Mouse (Mus musculus) C2C12 (cell line): ENCODE data around the gene Slc22a14. TPM values are rescaled to one million over a fixed set of nuclear protein-coding genes. Genes with fewer than 3 reads are reported as not detected.

Experiments used
- H3K27me3 ChIP-seq: one replicate; pipeline ENCODE4 v1.6.1; 2011; ENCODE audit not compliant: control insufficient read depth, insufficient read depth, insufficient read length
- H3K36me3 ChIP-seq: one replicate; pipeline ENCODE4 v1.6.1; 2011; ENCODE audit not compliant: control insufficient read depth, insufficient read depth
- H3K4me3 ChIP-seq: one replicate; pipeline ENCODE4 v1.5.1; 2011; ENCODE audit warnings: mild to moderate bottlenecking, control low read depth; ENCODE audit not compliant: poor library complexity, insufficient read depth, severe bottlenecking
- H3K79me2 ChIP-seq: one replicate; pipeline ENCODE4 v1.6.1; 2011; ENCODE audit not compliant: control insufficient read depth, insufficient read depth
- H3K79me3 ChIP-seq: one replicate; pipeline ENCODE4 v1.6.1; 2011; ENCODE audit warnings: low read depth, control low read depth
- H3ac ChIP-seq: one replicate; pipeline ENCODE3; 2011; ENCODE audit warnings: low read depth; ENCODE audit not compliant: control insufficient read depth, insufficient read length
- CEBPB ChIP-seq: IDR thresholded peaks from one replicate; pipeline ENCODE4 v1.6.1; 2011; ENCODE audit warnings: low read depth, mild to moderate bottlenecking, control low read depth, moderate library complexity
- CTCF ChIP-seq: IDR thresholded peaks from one replicate; pipeline ENCODE4 v1.5.1; 2011; ENCODE audit not compliant: control insufficient read depth, insufficient read depth, insufficient read length
- FOSL1 ChIP-seq: IDR thresholded peaks from one replicate; pipeline ENCODE4 v1.8.0; 2011; ENCODE audit warnings: mild to moderate bottlenecking, low read length; ENCODE audit not compliant: poor library complexity, insufficient read depth, severe bottlenecking
- MAX ChIP-seq: IDR thresholded peaks from one replicate; pipeline ENCODE4 v1.6.1; 2011; ENCODE audit warnings: mild to moderate bottlenecking, control low read depth
- MYOD1 ChIP-seq: IDR thresholded peaks from one replicate; pipeline ENCODE4 v1.6.1; 2011; ENCODE audit warnings: low read depth; ENCODE audit not compliant: control insufficient read depth, insufficient read length
- MYOG ChIP-seq: IDR thresholded peaks from one replicate; pipeline ENCODE4 v1.6.1; 2011; ENCODE audit not compliant: control insufficient read depth, insufficient read length; ENCODE audit errors: extremely low read depth
- USF1 ChIP-seq: IDR thresholded peaks from one replicate; pipeline ENCODE4 v1.6.1; 2011; ENCODE audit warnings: low read depth, mild to moderate bottlenecking, control low read depth, moderate library complexity
- polyA plus RNA-seq: library from polyadenylated mRNA; unstranded; fragments of >200 nt; fragmentation: generic; extraction: Trizol; gene quantifications from one replicate; pipeline ENCODE4 v1.2.1, GENCODE M21; 2012; ENCODE audit warnings: missing spikeins

The Slc22a14 gene
- polyA plus RNA-seq, 1 experiment = not detected

- Histone ChIP-seq H3K27me3 (peaks cover 6% of the 10 kb centered on the region), H3K79me3 (no peaks in the 10 kb centered on the region), H3K4me3 (peak overlapping the region; percentile 41), H3K79me2 (no peaks in the 10 kb centered on the region), H3K36me3 (no peaks in the 10 kb centered on the region), H3ac (peak overlapping the region; percentile 77)
- TF ChIP-seq CEBPB (no peak), MAX (peak; percentile 28)
These were observed 37.2 kb upstream of the Slc22a14 start for GRCm38 (mm10) chr9:119402253-119403235.

DNA sequence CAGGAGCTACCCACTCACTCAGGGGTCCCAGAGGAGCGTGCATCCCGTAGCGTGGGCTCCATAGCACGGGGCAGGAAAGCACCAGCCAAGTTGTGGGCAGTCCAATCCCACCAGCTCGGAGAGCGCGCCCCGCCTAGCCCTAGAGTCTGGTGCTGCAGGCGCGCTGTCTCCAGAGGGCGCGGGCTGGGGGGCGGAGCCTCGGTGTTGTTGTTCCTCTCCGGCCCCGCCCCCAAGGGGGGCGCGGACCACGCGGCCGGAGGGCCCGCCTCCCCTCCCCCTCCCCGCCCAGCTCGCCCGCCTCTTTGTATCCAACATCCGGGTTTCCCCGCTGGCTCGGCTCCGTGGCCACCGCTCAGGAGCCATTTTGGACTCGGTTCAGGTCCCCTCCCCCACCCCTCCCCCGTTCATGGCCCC is 36.5 kb upstream of the Slc22a14 start, which contains the start of gene Acvr2b:
Acvr2b (plus strand) TSS at position 318 of the 414 bp plus-strand sequence.
- Histone ChIP-seq H3K36me3 (no peaks in the 10 kb centered on the region), H3ac (peak within 1 kb of the TSS; percentile 77), H3K79me2 (no peaks in the 10 kb centered on the region), H3K4me3 (peak within 1 kb of the TSS; percentile 41), H3K79me3 (no peaks in the 10 kb centered on the region), H3K27me3 (peaks cover 7% of the 10 kb centered on the region)
- TF ChIP-seq MAX (peak; percentile 25), CEBPB (no peak)

DNA sequence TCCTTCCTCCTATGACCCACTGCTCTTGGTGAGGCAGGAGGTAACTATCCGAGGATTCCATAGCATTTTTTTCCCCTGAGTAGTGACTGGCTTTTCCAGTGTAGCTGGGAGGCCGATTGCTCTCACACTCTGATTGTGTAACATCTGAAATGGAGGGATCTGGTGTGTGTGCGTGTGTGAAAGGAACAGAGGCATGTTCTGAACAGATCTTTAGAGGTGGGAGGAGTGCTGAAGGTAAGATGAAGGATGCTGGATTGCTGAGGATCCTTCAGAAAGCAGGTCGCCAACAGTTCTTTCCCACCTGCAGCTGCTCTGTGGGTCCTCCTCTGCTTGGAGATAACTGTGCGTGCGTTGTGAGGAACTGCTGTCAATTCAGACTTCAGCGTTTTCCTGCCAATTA is 36.0 kb upstream of the Slc22a14 start:
- H3K4me3 ChIP-seq = no peak overlapping the region
- no peaks in the 10 kb centered on the region for H3K36me3 ChIP-seq
- H3K79me3 ChIP-seq = no peaks in the 10 kb centered on the region
- no peak for TF ChIP-seq CEBPB
- TF ChIP-seq MYOG = no peak
- TF ChIP-seq FOSL1 = no peak
- no peak for TF ChIP-seq MYOD1
- no peak for TF ChIP-seq USF1
- TF ChIP-seq MAX = no peak
- TF ChIP-seq CTCF = no peak
- no peak overlapping the region for H3ac ChIP-seq
- H3K27me3 ChIP-seq = peaks cover 7% of the 10 kb centered on the region
- H3K79me2 ChIP-seq = no peaks in the 10 kb centered on the region

DNA sequence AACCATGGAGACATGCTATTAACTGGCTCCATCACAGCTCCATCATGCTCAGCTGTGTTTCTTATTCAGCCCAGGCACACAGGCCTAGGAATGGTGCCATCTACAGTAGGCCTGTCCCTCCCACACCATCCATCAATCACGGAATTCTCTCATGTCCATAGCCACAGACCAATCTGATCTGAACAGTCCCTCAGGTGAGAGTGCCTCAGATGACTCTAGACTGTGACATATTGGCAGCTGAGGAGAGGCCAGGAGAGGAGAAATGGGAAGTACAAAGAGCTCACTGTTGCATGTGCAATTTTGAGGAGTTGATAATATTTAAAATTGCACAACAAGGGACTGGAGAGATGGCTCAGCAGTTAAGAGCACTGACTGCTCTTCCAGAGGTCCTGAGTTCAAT is 29.5 kb upstream of the Slc22a14 start:
- Histone ChIP-seq H3K79me2 (no peaks in the 10 kb centered on the region), H3K79me3 (no peaks in the 10 kb centered on the region), H3K4me3 (no peak overlapping the region), H3ac (no peak overlapping the region), H3K27me3 (peaks cover 4% of the 10 kb centered on the region), H3K36me3 (no peaks in the 10 kb centered on the region)
- no peak for TF ChIP-seq MYOD1

GRCm38 (mm10) chr9:119390214-119390613 is 24.9 kb upstream of the Slc22a14 start:
- H3K79me2 ChIP-seq = no peaks in the 10 kb centered on the region
- H3K27me3 ChIP-seq = no peaks in the 10 kb centered on the region
- H3K79me3 ChIP-seq = no peaks in the 10 kb centered on the region
- TF ChIP-seq CTCF (no peak), MYOG (no peak)
- H3ac ChIP-seq = no peak overlapping the region
- no peak overlapping the region for H3K4me3 ChIP-seq
- no peaks in the 10 kb centered on the region for H3K36me3 ChIP-seq

DNA sequence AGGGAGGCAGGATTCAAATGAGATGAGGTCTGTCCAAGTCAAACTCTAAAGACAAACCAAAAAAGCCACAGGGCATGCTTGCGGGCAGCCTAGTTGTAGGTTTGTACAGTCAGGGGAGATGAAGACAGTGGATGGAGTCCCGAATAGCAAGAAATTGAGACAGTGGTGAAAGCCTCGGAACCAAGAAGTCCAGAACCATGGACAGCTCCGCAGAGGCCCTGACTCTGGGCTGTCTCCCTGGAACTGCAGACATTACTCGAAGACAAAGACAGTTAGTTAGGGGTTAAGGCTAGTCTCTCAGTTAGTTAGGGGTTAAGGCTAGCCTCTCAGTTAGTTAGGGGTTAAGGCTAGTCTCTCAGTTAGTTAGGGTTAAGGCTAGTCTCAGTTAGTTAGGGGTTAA is 23.6 kb upstream of the Slc22a14 start:
- Histone ChIP-seq H3K4me3 (no peak overlapping the region), H3K79me3 (no peaks in the 10 kb centered on the region), H3ac (no peak overlapping the region), H3K36me3 (no peaks in the 10 kb centered on the region), H3K79me2 (no peaks in the 10 kb centered on the region), H3K27me3 (no peaks in the 10 kb centered on the region)
- no peak for TF ChIP-seq MAX
- TF ChIP-seq MYOG = no peak
- no peak for TF ChIP-seq FOSL1
- TF ChIP-seq CTCF = no peak

GRCm38 (mm10) chr9:119382603-119383002 is 17.2 kb upstream of the Slc22a14 start:
- no peak for TF ChIP-seq FOSL1
- Histone ChIP-seq H3ac (no peak overlapping the region), H3K79me3 (no peaks in the 10 kb centered on the region), H3K27me3 (no peaks in the 10 kb centered on the region), H3K79me2 (no peaks in the 10 kb centered on the region), H3K4me3 (no peak overlapping the region), H3K36me3 (no peaks in the 10 kb centered on the region)
